Mouse (Mus musculus) intestine, postnatal 0 days (tissue): Measurements from ENCODE around the gene Prelid1. TPM values are rescaled to one million over a fixed set of nuclear protein-coding genes. Genes with fewer than 3 reads are reported as not detected.

Source experiments
- ATAC-seq: fragments of 200-750 bp; cut with Nextera tagmentation; 2 replicates; pipeline ENCODE4 v1.8.0; 2017; ENCODE audit warnings: mild to moderate bottlenecking, moderate TSS enrichment, moderate library complexity
- H3K27ac ChIP-seq: fragments of 300-500 bp; sonication (generic); 2 replicates; pipeline ENCODE4 v1.5.1; 2014; ENCODE audit warnings: mild to moderate bottlenecking, low read depth, low read length, moderate library complexity
- H3K27me3 ChIP-seq: fragments of 300-500 bp; sonication (generic); replicated peaks from 2 replicates; pipeline ENCODE4 v1.6.1; 2014; ENCODE audit warnings: low read length, mixed read lengths; ENCODE audit not compliant: control insufficient read depth, insufficient read depth
- H3K36me3 ChIP-seq: fragments of 300-500 bp; sonication (generic); 2 replicates; pipeline ENCODE4 v1.6.1; 2014; ENCODE audit warnings: mild to moderate bottlenecking, moderate library complexity; ENCODE audit not compliant: control insufficient read depth, insufficient read depth
- H3K4me1 ChIP-seq: fragments of 300-500 bp; sonication (generic); replicated peaks from 2 replicates; pipeline ENCODE4 v1.6.1; 2014; ENCODE audit warnings: antibody characterized with exemption, low read length, mixed read lengths; ENCODE audit not compliant: control insufficient read depth, insufficient read depth
- H3K4me2 ChIP-seq: fragments of 300-500 bp; sonication (generic); replicated peaks from 2 replicates; pipeline ENCODE4 v1.6.1; 2014; ENCODE audit warnings: low read depth, mild to moderate bottlenecking, moderate library complexity
- H3K4me3 ChIP-seq: fragments of 300-500 bp; sonication (generic); 2 replicates; pipeline ENCODE4 v1.5.1; 2014; ENCODE audit warnings: low read depth, low read length
- H3K9ac ChIP-seq: fragments of 300-500 bp; sonication (generic); 2 replicates; pipeline ENCODE4 v1.6.1; 2014; ENCODE audit warnings: mild to moderate bottlenecking, low read depth, low read length
- H3K9me3 ChIP-seq: fragments of 300-500 bp; sonication (generic); 2 replicates; pipeline ENCODE4 v1.6.1; 2016; ENCODE audit warnings: mixed run types; ENCODE audit not compliant: control insufficient read depth
- CTCF ChIP-seq: sonication (generic); IDR thresholded peaks from 2 replicates; pipeline ENCODE4 v1.5.1; 2016; ENCODE audit warnings: low read depth, mild to moderate bottlenecking, control low read depth, antibody characterized with exemption, moderate library complexity
- WGBS: fragments of 180-500 bp; shearing (Covaris S2); extraction: QIAGEN DNeasy Blood & Tissue Kit; methylation state at CpG from one replicate; pipeline ENCODE4 v1.1.7; 2014; 5-methylcytosine and 5-hydroxymethylcytosine counted together
- polyA plus RNA-seq: library from polyadenylated mRNA; unstranded; fragments of >200 nt; fragmentation: Nextera tagmentation; extraction: Ambion mirVana; gene quantifications from 2 replicates; pipeline ENCODE4 v1.2.1, GENCODE M21; 2015

The Prelid1 gene
- 540 and 567 TPM in 2 replicates for polyA plus RNA-seq

DNA sequence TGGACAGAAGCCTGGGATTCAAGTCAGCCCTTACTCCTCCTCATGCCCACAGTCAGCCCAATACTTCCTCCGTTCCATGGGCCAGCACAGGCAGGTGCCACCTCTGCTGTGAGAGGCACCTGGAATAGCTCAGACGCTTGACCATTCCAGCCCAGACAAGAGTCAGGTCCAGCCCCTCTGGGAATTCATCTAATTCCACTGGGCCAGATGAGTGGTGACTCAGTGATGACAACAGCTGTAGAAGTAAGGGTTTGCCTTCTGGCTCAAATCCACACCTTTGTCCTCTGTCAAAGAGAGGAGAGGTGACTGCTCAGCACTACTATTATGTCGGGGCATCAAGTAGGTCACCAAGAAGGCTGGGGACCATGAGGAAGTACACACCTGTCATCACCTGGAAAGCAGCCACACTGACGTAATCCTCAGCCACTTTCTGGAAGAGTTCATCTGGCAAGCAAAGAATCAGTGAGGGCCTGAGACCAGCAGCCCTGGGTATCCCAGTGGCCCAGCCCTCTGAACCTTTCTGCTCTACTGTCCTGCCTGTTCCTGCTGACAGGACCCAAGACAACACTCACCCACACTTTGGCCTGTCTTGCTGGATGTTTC, at the start of gene Prelid1:
TSS of gene Prelid1 (plus strand) at position 570 of the 603 bp plus-strand sequence.
- H3K27ac ChIP-seq: peak within 1 kb of the TSS; percentile 93
- peak within 1 kb of the TSS; percentile 70 for H3K4me3 ChIP-seq
- H3K9ac ChIP-seq: peak within 1 kb of the TSS; percentile 85
- WGBS: 63% methylated on average over 4 of the region's 4 CpGs
- H3K4me1 ChIP-seq: peaks cover 4% of the 10 kb centered on the region; the same call in 1 of the 2 replicates
- ATAC-seq: no peak; the same call in 1 of the 2 replicates
- peak within 1 kb of the TSS; percentile 82 for H3K4me2 ChIP-seq
- H3K27me3 ChIP-seq: no peaks in the 10 kb centered on the region
- H3K36me3 ChIP-seq: peaks cover 29% of the 10 kb centered on the region
- H3K9me3 ChIP-seq: no peaks in the 10 kb centered on the region
- TF ChIP-seq CTCF: no peak

DNA sequence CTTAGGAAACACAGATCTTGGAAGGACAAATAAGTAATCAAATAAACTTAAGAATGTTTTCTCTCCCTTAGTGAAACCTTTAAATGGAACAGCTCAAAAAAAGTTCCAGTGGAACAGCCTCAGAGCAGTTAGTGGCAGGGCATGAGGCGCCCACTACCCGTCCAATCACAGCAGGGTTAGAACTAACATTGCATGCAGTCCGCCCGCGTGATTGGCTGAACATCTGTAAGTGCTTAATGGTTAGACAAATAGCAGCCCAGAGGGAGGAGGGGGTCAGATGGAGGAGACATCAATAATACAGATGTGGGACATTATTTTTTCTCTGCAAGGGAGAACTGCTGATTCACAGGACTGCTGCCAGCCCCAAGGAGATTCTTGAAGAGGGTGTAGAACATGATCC, 43.1 kb upstream of the Prelid1 start:
- H3K36me3 ChIP-seq: peaks cover 41% of the 10 kb centered on the region
- no peak overlapping the region for H3K27ac ChIP-seq
- H3K9me3 ChIP-seq: no peaks in the 10 kb centered on the region
- 86% methylated on average over 5 of the region's 5 CpGs for WGBS
- no peak overlapping the region for H3K9ac ChIP-seq
- no peak overlapping the region for H3K4me3 ChIP-seq
- H3K4me1 ChIP-seq: no peaks in the 10 kb centered on the region
- TF ChIP-seq CTCF: no peak
- H3K27me3 ChIP-seq: no peaks in the 10 kb centered on the region
- no peak overlapping the region for H3K4me2 ChIP-seq
- ATAC-seq: no peak

DNA sequence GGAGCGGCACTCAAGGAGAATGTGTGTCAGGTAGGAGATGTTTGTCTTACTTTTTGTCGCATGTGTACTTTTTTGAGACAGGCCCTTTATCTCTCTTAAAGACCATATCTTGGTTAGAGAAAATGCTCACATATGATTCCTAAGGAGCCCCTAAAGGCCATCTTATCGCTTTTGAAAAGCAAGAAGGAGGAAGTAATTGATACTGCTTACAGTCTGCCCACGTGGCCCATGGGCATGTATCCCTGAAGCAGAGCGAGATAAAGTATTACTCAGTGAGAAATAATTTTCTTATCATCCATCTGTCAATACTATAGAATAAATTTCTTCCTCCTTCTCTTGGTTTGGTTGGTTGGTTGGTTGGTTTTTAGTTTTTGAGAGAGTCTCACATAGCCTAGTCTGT, 42.7 kb upstream of the Prelid1 start:
- no peaks in the 10 kb centered on the region for H3K4me1 ChIP-seq
- no peak for TF ChIP-seq CTCF
- H3K27ac ChIP-seq: peak overlapping the region; percentile 1; the same call in 1 of the 2 replicates
- H3K36me3 ChIP-seq: peaks cover 44% of the 10 kb centered on the region
- 72% methylated on average over 5 of the region's 5 CpGs for WGBS
- no peak overlapping the region for H3K4me2 ChIP-seq
- no peak for ATAC-seq
- H3K9me3 ChIP-seq: no peaks in the 10 kb centered on the region
- H3K4me3 ChIP-seq: no peak overlapping the region
- no peaks in the 10 kb centered on the region for H3K27me3 ChIP-seq
- no peak overlapping the region for H3K9ac ChIP-seq

DNA sequence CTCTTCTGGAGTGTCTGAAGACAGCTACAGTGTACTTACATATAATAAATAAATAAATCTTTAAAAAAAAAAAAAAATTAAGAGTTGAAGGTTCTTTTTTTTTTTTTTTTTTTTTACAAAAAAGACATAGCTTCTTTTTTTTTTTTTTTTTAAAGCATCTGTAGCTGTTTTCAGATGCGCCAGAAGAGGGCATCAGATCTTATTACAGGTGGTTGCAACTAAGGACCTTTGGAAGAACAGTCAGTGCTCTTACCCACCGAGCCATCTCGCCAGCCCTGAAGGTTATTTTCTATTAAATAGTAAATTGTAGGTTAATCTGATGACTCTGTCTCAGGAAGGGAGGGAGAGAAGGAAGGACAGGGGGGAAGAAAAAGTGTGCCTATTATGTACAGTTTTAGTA, 31.4 kb upstream of the Prelid1 start:
- Histone ChIP-seq H3K4me3 (no peak overlapping the region), H3K9me3 (no peaks in the 10 kb centered on the region), H3K4me1 (no peaks in the 10 kb centered on the region), H3K27me3 (no peaks in the 10 kb centered on the region), H3K27ac (no peak overlapping the region), H3K9ac (no peak overlapping the region), H3K36me3 (peaks cover 67% of the 10 kb centered on the region), H3K4me2 (no peak overlapping the region)
- WGBS: 68% methylated on average over 3 of the region's 3 CpGs
- TF ChIP-seq CTCF: peak; percentile 29; the same call in 1 of the 2 replicates
- ATAC-seq: no peak

DNA sequence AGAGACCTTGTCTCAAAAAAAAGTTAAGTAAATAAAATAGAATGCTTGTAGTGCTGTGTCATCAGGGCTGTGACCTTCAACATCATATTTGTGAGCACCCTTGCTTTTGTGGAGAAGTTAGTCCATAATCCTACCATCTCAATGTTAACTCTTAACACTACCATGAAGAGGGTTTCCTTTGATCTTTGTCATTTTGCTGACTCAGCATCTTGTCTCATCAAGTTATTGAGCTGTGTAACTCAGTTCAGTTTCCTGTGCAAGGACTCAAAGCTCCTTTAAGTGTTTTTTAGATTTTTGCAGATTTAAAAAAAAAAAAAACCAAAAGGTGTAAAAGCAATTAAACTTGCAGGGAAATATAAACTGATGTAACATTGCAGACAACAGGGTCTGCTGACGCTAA, 23.5 kb upstream of the Prelid1 start:
- H3K36me3 ChIP-seq: peaks cover 86% of the 10 kb centered on the region

DNA sequence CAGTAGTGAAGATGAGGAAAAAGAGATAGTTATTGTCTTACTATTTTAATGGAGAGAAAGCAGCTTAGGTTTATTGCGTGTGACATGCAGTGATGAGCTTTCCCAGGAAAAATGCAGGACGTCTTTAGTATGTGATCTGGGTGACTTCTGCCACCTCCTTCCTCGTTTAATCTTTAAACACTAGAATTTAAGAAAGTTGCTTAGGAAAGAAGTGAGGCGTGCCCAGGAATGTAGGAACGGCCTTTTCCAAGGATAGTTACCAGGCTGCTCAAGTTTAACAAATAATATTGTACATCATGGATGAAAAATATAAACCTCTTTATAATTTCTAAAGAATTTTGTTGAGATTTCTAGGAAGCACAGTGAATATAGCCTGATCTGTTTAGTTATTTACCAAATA, 19.4 kb upstream of the Prelid1 start:
- Histone ChIP-seq H3K4me3 (no peak overlapping the region), H3K4me1 (no peaks in the 10 kb centered on the region), H3K9me3 (no peaks in the 10 kb centered on the region), H3K27me3 (no peaks in the 10 kb centered on the region), H3K4me2 (no peak overlapping the region), H3K36me3 (peaks cover 69% of the 10 kb centered on the region), H3K9ac (no peak overlapping the region), H3K27ac (no peak overlapping the region)
- no peak for ATAC-seq
- no peak for TF ChIP-seq CTCF
- WGBS: 71% methylated on average over 5 of the region's 5 CpGs

More for the DNA sequence above, 23.5 kb upstream of the Prelid1 start:
- Histone ChIP-seq H3K4me1 (no peaks in the 10 kb centered on the region), H3K9me3 (no peaks in the 10 kb centered on the region), H3K27me3 (no peaks in the 10 kb centered on the region), H3K27ac (no peak overlapping the region), H3K4me2 (no peak overlapping the region), H3K4me3 (no peak overlapping the region), H3K9ac (no peak overlapping the region)
- no peak for TF ChIP-seq CTCF
- WGBS: 96% methylated on average over 1 of the region's 1 CpGs
- ATAC-seq: no peak
